Mouse (Mus musculus) megakaryocyte, embryonic 14.5 days (primary cell): ENCODE measurements around the gene Tmem167b.

Source experiments
- FLI1 ChIP-seq: IDR thresholded peaks from 2 replicates; pipeline ENCODE4 v1.6.1; 2012; ENCODE audit warnings: low read length, inconsistent platforms, mixed read lengths
- GATA1 ChIP-seq: IDR thresholded peaks from 3 replicates; pipeline ENCODE4 v1.6.1; 2012; ENCODE audit warnings: mixed read lengths, low read length, inconsistent platforms, borderline replicate concordance

- no peak for TF ChIP-seq FLI1
- TF ChIP-seq GATA1 = no peak
These were observed 28.3 kb downstream of the Tmem167b start, which contains the start of gene 1700013F07Rik for GRCm38 (mm10) chr3:108533951-108534350.
